Mouse (Mus musculus) embryonic facial prominence, embryonic 11.5 days (tissue): Measurements from ENCODE around the gene Ang6. TPM values are rescaled to one million over a fixed set of nuclear protein-coding genes. Genes with fewer than 3 reads are reported as not detected.
"Not testable (repeated sequence)": the region's sequence is repeated elsewhere in the genome, so short reads cannot be mapped to it uniquely, and the experiment has no call there.

ENCODE experiments used
- ATAC-seq: fragments of 200-750 bp; cut with Nextera tagmentation; replicated peaks from 2 replicates; pipeline ENCODE4 v1.8.0; 2017; ENCODE audit warnings: low read depth; ENCODE audit not compliant: insufficient number of reproducible peaks, low FRiP score, low TSS enrichment
- DNase-seq: peaks from one replicate; pipeline ENCODE4 v3.0.0-alpha.2; 2015; ENCODE audit warnings: low spot score
- H3K27ac ChIP-seq: fragments of 300-500 bp; sonication (generic); replicated peaks from 2 replicates; pipeline ENCODE4 v1.5.1; 2014; ENCODE audit warnings: mild to moderate bottlenecking, low read depth, low read length, control low read depth
- H3K27me3 ChIP-seq: fragments of 300-500 bp; sonication (generic); 2 replicates; pipeline ENCODE4 v1.6.1; 2014; ENCODE audit warnings: mild to moderate bottlenecking, low read length, moderate library complexity, mixed read lengths; ENCODE audit not compliant: control insufficient read depth, insufficient read depth
- H3K36me3 ChIP-seq: fragments of 300-500 bp; sonication (generic); replicated peaks from 2 replicates; pipeline ENCODE4 v1.6.1; 2014; ENCODE audit warnings: low read depth, mild to moderate bottlenecking, low read length, moderate library complexity, mixed read lengths; ENCODE audit not compliant: control insufficient read depth, insufficient read depth
- H3K4me1 ChIP-seq: fragments of 300-500 bp; sonication (generic); 2 replicates; pipeline ENCODE4 v1.6.1; 2014; ENCODE audit warnings: low read length, mixed read lengths; ENCODE audit not compliant: control insufficient read depth, insufficient read depth
- H3K4me2 ChIP-seq: fragments of 300-500 bp; sonication (generic); 2 replicates; pipeline ENCODE4 v1.6.1; 2014; ENCODE audit warnings: low read depth, mild to moderate bottlenecking, control low read depth, low read length, moderate library complexity
- H3K4me3 ChIP-seq: fragments of 300-500 bp; sonication (generic); 2 replicates; pipeline ENCODE4 v1.5.1; 2014; ENCODE audit warnings: low read depth, low read length, control low read depth
- H3K9ac ChIP-seq: fragments of 300-500 bp; sonication (generic); replicated peaks from 2 replicates; pipeline ENCODE4 v1.6.1; 2014; ENCODE audit warnings: mild to moderate bottlenecking, control low read depth, low read length
- H3K9me3 ChIP-seq: fragments of 300-500 bp; sonication (generic); replicated peaks from 2 replicates; pipeline ENCODE4 v1.6.1; 2016; ENCODE audit warnings: mild to moderate bottlenecking, low read length, inconsistent platforms, mixed read lengths; ENCODE audit not compliant: control insufficient read depth
- WGBS: fragments of 180-500 bp; shearing (Covaris S2); extraction: QIAGEN DNeasy Blood & Tissue Kit; methylation state at CpG from one replicate; pipeline ENCODE4 v1.1.7; 2014; 5-methylcytosine and 5-hydroxymethylcytosine counted together
- polyA plus RNA-seq: library from polyadenylated mRNA; unstranded; fragments of >200 nt; fragmentation: Nextera tagmentation; extraction: Ambion mirVana; gene quantifications from 2 replicates; pipeline ENCODE4 v1.2.1, GENCODE M21; 2014

Gene Ang6
- polyA plus RNA-seq, 1 experiment from 2014 or later: not detected

GRCm38 (mm10) chr14:43986147-43986546, 15.9 kb downstream of the Ang6 start:
- WGBS: 80% methylated on average over 2 of the region's 2 CpGs
- H3K4me2 ChIP-seq: no peak overlapping the region
- H3K9me3 ChIP-seq: no peaks in the 10 kb centered on the region
- H3K4me1 ChIP-seq: no peaks in the 10 kb centered on the region
- no peaks in the 10 kb centered on the region for H3K36me3 ChIP-seq
- DNase-seq: no peak
- H3K4me3 ChIP-seq: no peak overlapping the region
- H3K9ac ChIP-seq: no peak overlapping the region
- H3K27me3 ChIP-seq: no peaks in the 10 kb centered on the region
- no peak overlapping the region for H3K27ac ChIP-seq
- no peak for ATAC-seq

- ATAC-seq: peak; percentile 69; the same call in 1 of the 2 replicates
Observed at GRCm38 (mm10) chr14:43983897-43984296, 18.2 kb downstream of the Ang6 start.

GRCm38 (mm10) chr14:43983454-43983853, 18.6 kb downstream of the Ang6 start:
- Histone ChIP-seq H3K36me3 (no peaks in the 10 kb centered on the region), H3K9ac (no peak overlapping the region), H3K27me3 (no peaks in the 10 kb centered on the region), H3K4me2 (no peak overlapping the region), H3K27ac (no peak overlapping the region), H3K4me3 (no peak overlapping the region), H3K9me3 (no peaks in the 10 kb centered on the region), H3K4me1 (no peaks in the 10 kb centered on the region)
- ATAC-seq (no peak), DNase-seq (no peak)
- 74% methylated on average over 4 of the region's 4 CpGs for WGBS

More at GRCm38 (mm10) chr14:43983897-43984296, 18.2 kb downstream of the Ang6 start:
- no peak overlapping the region for H3K27ac ChIP-seq
- H3K4me2 ChIP-seq: no peak overlapping the region
- no peak overlapping the region for H3K9ac ChIP-seq
- no peaks in the 10 kb centered on the region for H3K9me3 ChIP-seq
- no peaks in the 10 kb centered on the region for H3K4me1 ChIP-seq
- H3K4me3 ChIP-seq: no peak overlapping the region
- no peaks in the 10 kb centered on the region for H3K36me3 ChIP-seq
- no peaks in the 10 kb centered on the region for H3K27me3 ChIP-seq
- 0% methylated on average over 4 of the region's 4 CpGs for WGBS
- peak; percentile 66 for DNase-seq

- not testable (repeated sequence) for ATAC-seq, H3K9ac ChIP-seq, H3K36me3 ChIP-seq, H3K27me3 ChIP-seq, H3K4me3 ChIP-seq, H3K4me2 ChIP-seq, H3K27ac ChIP-seq, H3K4me1 ChIP-seq, H3K9me3 ChIP-seq, DNase-seq
- WGBS: no CpG with 5 or more reads among the region's 2 CpGs
Observed at GRCm38 (mm10) chr14:43956769-43957168, 45.3 kb downstream of the Ang6 start, which contains the start of gene Ang5. Gene Ang5 (plus strand): TSS chr14:43957069.

- no CpG with 5 or more reads among the region's 1 CpGs for WGBS
- H3K4me1 ChIP-seq, H3K4me3 ChIP-seq, ATAC-seq, DNase-seq, H3K4me2 ChIP-seq, H3K27me3 ChIP-seq, H3K36me3 ChIP-seq, H3K27ac ChIP-seq, H3K9ac ChIP-seq, H3K9me3 ChIP-seq: not testable (repeated sequence)
Observed at GRCm38 (mm10) chr14:43955074-43955473, 47.0 kb downstream of the Ang6 start.

GRCm38 (mm10) chr14:43953382-43953781, 48.7 kb downstream of the Ang6 start:
- not testable (repeated sequence) for H3K4me2 ChIP-seq, H3K4me3 ChIP-seq, H3K27ac ChIP-seq, H3K9ac ChIP-seq, H3K4me1 ChIP-seq, ATAC-seq, H3K9me3 ChIP-seq, H3K36me3 ChIP-seq, DNase-seq, H3K27me3 ChIP-seq
- 43% methylated on average over 1 of the region's 2 CpGs for WGBS

Other genes starting within 250 kb of the Ang6 start
- not detected in 2 replicates for gene Gm8180, start 217.5 kb downstream of the Ang6 start, polyA plus RNA-seq
- gene Ear1, start 126.8 kb downstream of the Ang6 start, polyA plus RNA-seq: not detected in 2 replicates
- not detected in 2 replicates for gene Ear10, start 78.7 kb downstream of the Ang6 start, polyA plus RNA-seq
- gene Gm8113, start 76.9 kb downstream of the Ang6 start, polyA plus RNA-seq: 14.2 and 16.7 TPM in 2 replicates
- gene Ang5, start 45.2 kb downstream of the Ang6 start, polyA plus RNA-seq: not detected in 2 replicates
- gene Ear2, start 100.4 kb upstream of the Ang6 start, polyA plus RNA-seq: not detected in 2 replicates
- not detected in 2 replicates for gene Gm3327, start 121.6 kb upstream of the Ang6 start, polyA plus RNA-seq
- not detected in 2 replicates for gene Gm8212, start 195.4 kb upstream of the Ang6 start, polyA plus RNA-seq
- gene 4930503E14Rik, start 211.0 kb upstream of the Ang6 start, polyA plus RNA-seq: 0.15 TPM in 1 of 2 replicates, not detected in the other